Mouse (Mus musculus): Measurements from ENCODE around the gene Dnttip1. TPM values are rescaled to one million over a fixed set of nuclear protein-coding genes. Genes with fewer than 3 reads are reported as not detected.
A peak's percentile ranks its signal among the peaks of the same experiment; 100 is the strongest.

The Dnttip1 gene
- total RNA-seq, 2 experiments from 2014 or later = 36.6 to 39.3 TPM

DNA sequence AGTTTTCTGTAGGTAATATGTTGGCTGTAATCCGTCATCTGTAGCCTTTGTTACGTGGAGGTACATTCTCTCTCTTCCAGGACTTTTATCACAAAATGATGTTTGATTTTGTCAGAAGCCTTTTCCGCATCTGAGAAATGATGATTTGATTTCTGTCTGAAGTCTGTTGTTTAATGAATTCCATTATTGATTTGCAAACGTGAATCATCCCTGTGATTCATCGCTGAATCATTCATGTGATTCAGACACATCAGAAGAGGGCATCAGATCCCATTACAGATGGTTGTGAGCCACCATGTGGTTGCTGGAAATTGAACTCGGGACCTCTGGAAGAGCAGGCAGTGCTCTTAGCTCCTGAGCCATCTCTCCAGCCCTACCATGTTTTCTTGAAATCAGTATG, 3.2 kb downstream of the Dnttip1 start:
- no peak for DNase-seq (ENCODE audit: low spot score in 2 of 2)
- intact Hi-C loops (cut with DNase I) = no loop called here

DNA sequence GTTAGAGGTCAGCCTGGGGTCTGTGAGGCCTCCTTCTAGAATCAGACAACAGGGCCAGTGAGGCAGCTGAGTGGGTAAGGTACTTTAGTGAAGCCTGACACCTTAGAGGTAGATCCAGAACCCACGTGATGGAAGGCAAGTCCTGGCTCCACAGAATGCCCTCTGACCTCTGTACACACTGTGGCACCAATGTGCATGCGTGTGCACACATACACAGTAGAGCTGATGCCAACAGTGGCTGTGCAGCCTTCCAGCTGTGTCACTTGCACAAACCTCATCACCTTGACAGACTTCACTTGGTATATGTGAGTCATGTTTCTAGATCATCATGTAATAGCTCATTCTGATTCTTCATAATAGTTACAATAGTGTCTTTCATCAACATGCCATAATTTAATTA, 6.7 kb downstream of the Dnttip1 start:
- intact Hi-C loops (cut with DNase I) = no loop called here
- no peak for DNase-seq (ENCODE audit: low spot score in 2 of 2)

GRCm38 (mm10) chr2:164754105-164754504, 8.3 kb downstream of the Dnttip1 start:
- intact Hi-C loops (cut with DNase I) = no loop called here
- DNase-seq (ENCODE audit: low spot score in 2 of 2) = no peak

DNA sequence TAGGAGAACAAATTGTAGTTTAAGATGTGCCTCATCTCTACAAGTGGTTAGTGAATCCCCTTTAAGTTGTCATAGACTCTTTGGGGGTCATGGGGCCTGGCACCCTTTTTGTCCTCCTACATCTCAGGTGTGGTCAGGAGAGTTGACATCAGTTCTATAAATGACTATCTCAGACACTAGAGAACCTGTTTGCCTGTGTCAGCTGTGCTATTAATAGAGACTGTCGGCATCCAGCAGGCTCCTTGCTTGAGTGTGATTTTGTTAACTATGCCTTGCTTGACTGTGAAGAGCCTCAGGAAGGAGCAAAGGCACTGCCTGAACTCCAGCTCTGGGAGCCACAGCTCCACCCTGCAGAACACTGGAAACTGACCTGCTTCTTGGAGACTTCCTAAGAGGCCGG, 9.0 kb downstream of the Dnttip1 start:
- no peak for DNase-seq (ENCODE audit: low spot score in 2 of 2)
- intact Hi-C loops (cut with DNase I) = no loop called here

DNA sequence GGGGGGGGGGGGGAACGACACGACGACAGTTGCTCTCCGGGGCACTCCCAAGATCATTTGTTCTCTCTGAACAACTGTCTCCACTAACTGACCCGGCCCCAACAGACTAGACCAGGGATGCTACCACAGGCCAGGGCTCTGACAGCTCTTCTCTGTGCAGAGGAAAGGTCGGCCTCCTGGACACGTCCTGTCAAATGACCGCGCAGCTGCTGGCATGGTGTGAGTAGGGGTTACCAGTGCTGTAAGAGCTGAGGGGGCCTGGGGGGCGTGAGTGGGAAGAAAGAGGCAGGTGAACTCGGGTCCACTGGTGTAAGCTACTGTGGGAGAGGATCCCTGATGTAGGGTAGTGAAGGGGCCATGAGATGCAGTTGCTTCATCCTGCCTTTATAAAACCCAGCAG, 12.1 kb downstream of the Dnttip1 start:
- no peak for DNase-seq (ENCODE audit: low spot score in 2 of 2)
- intact Hi-C loops (cut with DNase I) = no loop called here

DNA sequence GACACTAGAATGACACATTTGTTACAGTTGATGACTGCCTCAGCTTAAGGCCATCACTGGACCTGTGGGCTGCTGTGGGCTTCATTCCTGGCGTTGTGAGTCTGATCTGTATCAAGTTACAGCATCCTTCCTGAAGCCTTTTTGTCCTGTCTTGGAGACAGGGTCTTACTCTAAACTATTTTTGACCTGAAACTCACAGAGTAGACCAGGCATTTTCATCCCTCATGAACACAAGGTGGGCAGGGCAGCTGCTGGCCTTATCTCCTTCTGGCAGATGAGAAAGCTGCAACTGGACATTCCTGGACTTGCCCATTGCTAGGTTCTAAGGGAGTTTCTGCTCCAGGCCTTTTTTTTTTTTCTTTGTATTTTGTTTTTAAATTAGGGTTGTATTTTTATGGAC, 12.9 kb downstream of the Dnttip1 start:
- intact Hi-C loops (cut with DNase I) = no loop called here
- no peak for DNase-seq (ENCODE audit: low spot score in 2 of 2)

DNA sequence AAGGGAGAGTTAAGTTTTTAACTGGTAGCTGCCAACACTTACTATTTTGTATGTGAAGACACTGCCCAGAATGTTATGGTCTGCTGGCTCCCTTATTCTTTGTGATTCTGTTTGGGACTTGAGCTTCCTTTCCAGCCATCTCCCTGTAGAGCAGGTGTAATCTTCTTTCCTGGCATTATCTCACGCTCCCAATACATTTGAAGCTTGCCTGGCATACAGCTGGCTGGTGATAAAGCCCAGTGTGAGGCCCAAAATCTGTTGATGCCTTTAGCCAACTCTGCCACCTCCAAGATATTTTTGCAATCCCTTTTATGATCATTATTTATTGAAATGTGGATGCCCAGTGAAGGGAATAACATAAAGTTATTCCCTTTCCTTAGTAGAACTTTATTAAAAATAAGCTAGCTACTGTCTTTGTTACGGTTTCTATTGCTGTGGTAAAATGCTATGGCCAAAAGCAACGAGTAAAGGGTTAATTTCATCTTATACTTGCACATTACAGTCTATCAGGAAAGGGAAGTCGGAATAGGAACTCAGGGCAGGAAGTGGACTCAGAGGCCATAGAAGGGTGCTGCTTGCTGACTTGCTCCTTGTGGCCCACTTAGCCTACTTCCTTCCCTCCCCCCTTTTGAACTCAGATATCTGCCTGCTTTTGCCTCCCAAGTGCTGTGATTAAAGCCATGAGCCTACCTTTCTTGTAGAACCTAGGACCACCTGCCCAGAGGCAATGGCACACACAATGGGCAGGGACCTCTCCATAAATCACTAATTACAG, 14.5 kb downstream of the Dnttip1 start:
- no peak for DNase-seq (ENCODE audit: low spot score in 2 of 2)
- intact Hi-C loops (cut with DNase I) = no loop called here

- no peak for DNase-seq (ENCODE audit: low spot score in 2 of 2)
These were observed 15.7 kb downstream of the Dnttip1 start for GRCm38 (mm10) chr2:164761502-164761901.

GRCm38 (mm10) chr2:164761971-164762370, 16.2 kb downstream of the Dnttip1 start:
- no peak for DNase-seq (ENCODE audit: low spot score in 2 of 2)
- intact Hi-C loops (cut with DNase I) = no loop called here

More at GRCm38 (mm10) chr2:164761502-164761901, 15.7 kb downstream of the Dnttip1 start:
- intact Hi-C loops (cut with DNase I) = no loop called here

DNA sequence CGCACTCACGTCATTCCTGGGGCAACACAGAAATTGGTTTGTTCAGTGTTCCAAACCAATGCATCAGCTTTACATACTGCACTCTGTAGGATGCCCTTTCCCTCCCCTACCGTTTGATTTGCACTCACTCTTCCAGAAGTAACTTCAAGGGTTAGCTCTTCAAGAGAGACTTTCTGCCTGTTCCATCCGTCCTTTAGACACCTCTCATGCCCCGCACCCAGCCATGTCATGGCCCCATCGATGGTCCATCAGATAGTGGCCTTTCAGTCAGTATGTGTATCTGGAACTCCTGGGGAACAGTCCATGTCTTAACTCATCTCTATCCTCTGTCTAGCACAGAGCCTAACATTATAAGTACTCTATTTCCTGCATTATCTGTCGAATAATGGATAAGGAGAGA, 16.8 kb downstream of the Dnttip1 start:
- intact Hi-C loops (cut with DNase I) = no loop called here
- DNase-seq (ENCODE audit: low spot score in 2 of 2) = no peak

DNA sequence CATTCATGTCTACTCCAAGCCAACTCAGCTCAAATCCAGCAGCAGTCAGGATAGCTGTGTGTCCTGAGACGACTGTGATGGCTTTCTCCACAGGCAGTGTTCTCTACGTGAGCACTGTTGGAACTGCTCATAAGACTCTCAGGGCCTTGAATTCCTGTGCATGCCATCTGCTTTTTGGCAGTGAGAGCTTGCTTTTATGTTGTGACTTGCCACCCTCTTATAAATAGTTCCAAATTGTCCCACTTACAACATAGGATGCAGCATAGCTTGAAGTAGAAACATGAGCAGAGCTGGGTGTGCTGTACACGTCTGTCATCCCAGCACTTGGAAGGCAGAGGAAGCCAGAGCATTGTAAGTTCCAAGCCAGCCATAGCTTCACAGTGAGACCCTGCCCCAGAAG, 20.1 kb downstream of the Dnttip1 start:
- intact Hi-C loops (cut with DNase I) = no loop called here
- peak; percentile 29 to 83 for DNase-seq (ENCODE audit: low spot score in 2 of 2)

- no peak for DNase-seq (ENCODE audit: low spot score in 2 of 2)
- intact Hi-C loops (cut with DNase I) = no loop called here
These were observed 22.2 kb downstream of the Dnttip1 start for GRCm38 (mm10) chr2:164767812-164768540.

GRCm38 (mm10) chr2:164769258-164770037, 23.7 kb downstream of the Dnttip1 start, which contains the start of gene Ube2c:
Gene Ube2c, plus strand, starts transcription at chr2:164769898.
- peak; percentile 97 to 99 for DNase-seq (ENCODE audit: low spot score in 2 of 2)
- intact Hi-C loops (cut with DNase I) = no loop called here

- DNase-seq (ENCODE audit: low spot score in 2 of 2) = no peak
- intact Hi-C loops (cut with DNase I) = no loop called here
These were observed 24.5 kb downstream of the Dnttip1 start for GRCm38 (mm10) chr2:164770279-164770678.

DNA sequence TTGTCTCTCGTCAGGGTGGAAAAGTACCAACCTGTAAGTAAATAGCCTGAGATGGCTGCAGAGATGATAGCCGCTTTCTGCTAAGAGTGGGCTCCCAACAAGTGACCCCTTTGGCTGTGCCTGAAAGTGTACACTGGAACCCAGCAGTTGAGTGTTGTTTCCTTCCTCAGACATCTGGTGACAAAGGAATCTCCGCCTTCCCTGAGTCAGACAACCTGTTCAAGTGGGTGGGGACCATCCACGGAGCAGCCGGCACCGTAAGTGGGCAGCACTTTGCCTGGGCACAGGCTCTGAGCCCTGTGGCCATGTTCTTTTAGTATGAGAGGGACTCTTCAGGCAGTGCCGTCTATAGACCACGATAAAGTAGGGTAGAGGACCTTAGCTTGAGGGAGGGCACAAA, 25.3 kb downstream of the Dnttip1 start:
- no peak for DNase-seq (ENCODE audit: low spot score in 2 of 2)
- intact Hi-C loops (cut with DNase I) = no loop called here

DNA sequence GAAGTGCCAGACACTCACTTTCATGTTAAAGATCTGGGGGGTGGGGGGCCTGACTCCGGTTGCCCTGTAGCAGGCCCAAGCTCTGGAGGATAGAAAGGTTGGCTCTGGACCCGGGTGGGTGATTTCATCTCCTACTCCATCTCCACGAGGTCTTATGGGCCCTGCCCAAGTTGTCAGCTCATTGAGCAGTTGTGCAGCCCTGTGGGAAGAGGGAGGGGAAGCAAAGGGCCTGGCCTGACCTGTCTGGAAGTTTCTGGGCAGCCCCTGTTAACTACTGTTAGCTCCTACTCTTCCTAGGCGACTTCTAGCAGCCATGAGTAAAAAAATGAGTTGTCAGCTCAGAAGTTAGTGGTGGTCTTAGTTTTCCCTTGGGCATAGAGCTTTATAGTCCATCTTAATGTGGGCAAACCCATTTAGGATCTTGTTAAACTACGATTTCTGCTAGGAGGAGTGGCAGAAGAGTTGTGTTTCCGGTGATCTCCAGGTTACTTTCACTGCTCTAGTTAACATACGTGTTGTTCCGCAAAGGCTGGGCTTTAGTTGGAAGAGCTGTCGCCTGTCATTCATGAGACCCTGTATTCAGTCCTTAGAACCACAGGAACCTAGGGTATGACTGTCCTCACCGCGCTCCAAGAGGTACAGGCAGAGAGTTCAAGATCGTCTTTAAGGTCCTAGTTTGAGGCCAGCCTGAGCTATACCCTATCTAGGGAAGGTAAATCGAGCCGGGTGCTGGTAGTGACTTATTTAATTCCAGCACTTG, 27.6 kb downstream of the Dnttip1 start:
- intact Hi-C loops (cut with DNase I) = no loop called here

GRCm38 (mm10) chr2:164773989-164774364, 28.2 kb downstream of the Dnttip1 start:
- no peak for DNase-seq (ENCODE audit: low spot score in 2 of 2)
- intact Hi-C loops (cut with DNase I) = no loop called here

More for the DNA sequence above, 27.6 kb downstream of the Dnttip1 start:
- no peak for DNase-seq (ENCODE audit: low spot score in 2 of 2)

- no peak for DNase-seq (ENCODE audit: low spot score in 2 of 2)
- intact Hi-C loops (cut with DNase I) = no loop called here
These were observed 30.3 kb downstream of the Dnttip1 start for GRCm38 (mm10) chr2:164776130-164776529.

GRCm38 (mm10) chr2:164776801-164777200, 31.0 kb downstream of the Dnttip1 start:
- intact Hi-C loops (cut with DNase I) = no loop called here
- no peak for DNase-seq (ENCODE audit: low spot score in 2 of 2)
